Mouse (Mus musculus) leukemia stem cell, adult 10-12 weeks (primary cell): ENCODE measurements around the gene Aifm2. TPM values are rescaled to one million over a fixed set of nuclear protein-coding genes. Genes with fewer than 3 reads are reported as not detected.

Experiments used
- polyA plus RNA-seq: library from polyadenylated mRNA; stranded (reverse); fragments of >175 nt; gene quantifications from 2 replicates; pipeline ENCODE4 v1.2.3, GENCODE M21; 2012; ENCODE audit warnings: low replicate concordance

The Aifm2 gene
- polyA plus RNA-seq, result 1.2 and 3.3 TPM in 2 replicates

GRCm38 (mm10) chr10:61714771-61715461 is at the start of gene Aifm2:
TSS of gene Aifm2 (plus strand) at chr10:61715263.

GRCm38 (mm10) chr10:61680015-61680913 is 34.8 kb upstream of the Aifm2 start, which contains the start of gene Sar1a:
TSS of gene Sar1a (plus strand) at chr10:61680299.

GRCm38 (mm10) chr10:61694870-61695670 is 20.0 kb upstream of the Aifm2 start, which contains the start of gene Tysnd1:
TSS of gene Tysnd1 (plus strand) at chr10:61695514.

GRCm38 (mm10) chr10:61783621-61784251 is 68.7 kb downstream of the Aifm2 start, which contains the start of gene H2afy2:
TSS of gene H2afy2 (minus strand) at chr10:61784147.

Other genes with a start within 250 kb of the Aifm2 start
- gene Lrrc20, start 239.5 kb upstream of the Aifm2 start, polyA plus RNA-seq, result 6.7 and 49.3 TPM in 2 replicates
- gene Npffr1, start 119.8 kb upstream of the Aifm2 start, polyA plus RNA-seq, result not detected in 2 replicates
- 23.6 and 37.5 TPM in 2 replicates for gene Ppa1, start 66.7 kb upstream of the Aifm2 start, polyA plus RNA-seq
- gene Sar1a, start 35.0 kb upstream of the Aifm2 start, polyA plus RNA-seq, result 22.5 and 64.6 TPM in 2 replicates
- 232 and 379 TPM in 2 replicates for gene Tysnd1, start 19.7 kb upstream of the Aifm2 start, polyA plus RNA-seq
- not detected in 2 replicates for gene H2afy2, start 68.9 kb downstream of the Aifm2 start, polyA plus RNA-seq